Mouse (Mus musculus): ENCODE results near the gene Cyyr1.

DNA sequence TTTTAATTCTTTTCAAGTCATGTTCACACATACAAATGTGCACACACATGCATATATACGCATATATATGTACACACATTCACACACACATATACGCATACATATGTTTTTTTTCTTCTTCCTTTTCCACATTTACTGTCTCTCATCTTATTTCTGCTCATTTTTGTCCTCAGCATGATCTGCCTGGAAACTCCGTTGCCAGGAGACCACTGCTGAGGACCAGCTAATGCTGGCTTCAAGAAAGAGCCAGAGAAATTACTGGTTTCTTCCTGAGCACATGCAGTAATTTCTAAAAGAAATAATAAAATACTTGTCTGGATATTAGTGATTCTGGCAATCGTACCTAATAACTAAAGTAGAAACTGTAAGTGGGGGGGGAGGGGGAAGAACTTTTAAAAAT, 68.6 kb downstream of the Cyyr1 start:
- TF ChIP-seq CTCF (IDR thresholded peaks at IDR 0.05; ENCODE audit: low read depth) (no peak), EP300 (IDR thresholded peaks at IDR 0.05; ENCODE audit: low read depth) (no peak)

All from liver, postnatal 0 days (tissue).